Mouse (Mus musculus) Patski (cell line): ENCODE data around the gene Mrpl43. TPM values are rescaled to one million over a fixed set of nuclear protein-coding genes. Genes with fewer than 3 reads are reported as not detected.

Experiments used
- ATAC-seq: fragments of 100-300 bp; one replicate; pipeline ENCODE4 v1.8.0; 2021
- CTCF ChIA-PET: fragments of 350-600 bp; sonication (Branson Sonifier 250); formaldehyde crosslinking; loops from one replicate; lab custom pipeline; 2022; ENCODE audit warnings: inconsistent platforms; lab: Charles Lee
- POLR2A ChIA-PET: fragments of 350-600 bp; sonication (Branson Sonifier 250); formaldehyde crosslinking; loops from one replicate; lab custom pipeline; 2022; ENCODE audit warnings: antibody characterized with exemption, inconsistent platforms; lab: Charles Lee
- DNase-seq: peaks from one replicate; pipeline ENCODE4 v3.0.0-alpha.2; 2011; ENCODE audit warnings: low read depth, low spot score
- H3K27me3 ChIP-seq: fragments of 371-371 bp; one replicate; pipeline ENCODE4 v1.5.1; 2021
- CTCF ChIP-seq: fragments of 100-300 bp; IDR thresholded peaks from one replicate; pipeline ENCODE4 v1.5.1; 2021
- in situ Hi-C: fragments of 300-500 bp; cut with MboI; formaldehyde crosslinking; loops from 3 replicates; pipeline ENCODE4 v1.11.1; 2018; ENCODE audit warnings: low pct_unique_long_range_greater_than_20kb, mixed read lengths
- polyA plus RNA-seq: library from polyadenylated mRNA; unstranded; gene quantifications from one replicate; pipeline ENCODE4 v1.2.3, GENCODE M21; 2021

Mrpl43 gene
- polyA plus RNA-seq, 1 experiment from 2014 or later = 68.3 TPM

GRCm38 (mm10) chr19:45030111-45030510 lies 23.9 kb upstream of the Mrpl43 start:
- TF ChIP-seq CTCF = no peak
- in situ Hi-C loops = loop anchor here (10.0 kb wide), 1 partner anchor 445 kb away; no protein-coding TSS in a partner anchor
- DNase-seq = no peak
- POLR2A ChIA-PET = interaction anchor here (1.4 to 2.9 kb wide), 3 partner anchors 9 to 20 kb away, joined by 3 to 31 read pairs (median 9); partner anchors contain the start of gene Lzts2
- no peaks in the 10 kb centered on the region for H3K27me3 ChIP-seq
- no peak for ATAC-seq
- CTCF ChIA-PET = interaction anchor here (1.0 to 6.9 kb wide), 10 partner anchors 8 to 49 kb away, joined by 3 to 188 read pairs (median 12); partner anchors contain the start of genes Kazald1, Lzts2, Mrpl43 and Pdzd7

GRCm38 (mm10) chr19:45029571-45029970 lies 23.3 kb upstream of the Mrpl43 start:
- in situ Hi-C loops = no loop called here

GRCm38 (mm10) chr19:45028746-45029145 lies 22.5 kb upstream of the Mrpl43 start:
- no peak for TF ChIP-seq CTCF
- in situ Hi-C loops = no loop called here
- no peak for ATAC-seq

More at GRCm38 (mm10) chr19:45029571-45029970, 23.3 kb upstream of the Mrpl43 start:
- ChIA-PET CTCF (interaction anchor here (1.0 to 6.9 kb wide), 7 partner anchors 9 to 49 kb away, joined by 5 to 188 read pairs (median 13); partner anchors contain the start of genes Kazald1, Lzts2, Mrpl43 and Pdzd7), POLR2A (interaction anchor here (1.4 to 2.9 kb wide), 3 partner anchors 8 to 20 kb away, joined by 3 to 31 read pairs (median 9); partner anchors contain the start of gene Lzts2)
- DNase-seq (no peak), ATAC-seq (no peak)
- H3K27me3 ChIP-seq = no peaks in the 10 kb centered on the region
- TF ChIP-seq CTCF = no peak

GRCm38 (mm10) chr19:45027848-45028247 lies 21.6 kb upstream of the Mrpl43 start:
- no peaks in the 10 kb centered on the region for H3K27me3 ChIP-seq
- DNase-seq (no peak), ATAC-seq (no peak)
- TF ChIP-seq CTCF = no peak
- ChIA-PET POLR2A (interaction anchor here (1.0 to 2.3 kb wide), 3 partner anchors 10 to 18 kb away, joined by 4 to 11 read pairs (median 6); partner anchors contain the start of gene Lzts2), CTCF (interaction anchor here (6.9 kb wide), 1 partner anchor 16 kb away, joined by 188 read pairs; the partner anchor contains the start of genes Lzts2, Mrpl43 and Twnk)
- in situ Hi-C loops = no loop called here

More at GRCm38 (mm10) chr19:45028746-45029145, 22.5 kb upstream of the Mrpl43 start:
- DNase-seq = no peak
- POLR2A ChIA-PET = interaction anchor here (1.0 to 2.4 kb wide), 4 partner anchors 8 to 15 kb away, joined by 4 to 11 read pairs (median 8); partner anchors contain the start of gene Lzts2
- CTCF ChIA-PET = interaction anchor here (6.9 kb wide), 1 partner anchor 17 kb away, joined by 188 read pairs; the partner anchor contains the start of genes Lzts2, Mrpl43 and Twnk
- H3K27me3 ChIP-seq = no peaks in the 10 kb centered on the region

- in situ Hi-C loops = no loop called here
- DNase-seq (no peak), ATAC-seq (no peak)
- ChIA-PET CTCF (interaction anchor here (1.0 to 6.9 kb wide), 2 partner anchors 15 to 29 kb away, joined by 3 to 188 read pairs; partner anchors contain the start of genes Lzts2, Mrpl43 and Twnk), POLR2A (interaction anchor here (0.5 to 2.3 kb wide), 4 partner anchors 9 to 269 kb away, joined by 4 to 11 read pairs (median 6); partner anchors contain the start of gene Lzts2)
- H3K27me3 ChIP-seq = no peaks in the 10 kb centered on the region
- no peak for TF ChIP-seq CTCF
Observed at GRCm38 (mm10) chr19:45026958-45027670, 20.9 kb upstream of the Mrpl43 start.

- in situ Hi-C loops = no loop called here
- ChIA-PET POLR2A (interaction anchor here (0.6 to 1.0 kb wide), 2 partner anchors 9 to 11 kb away, joined by 3 read pairs; partner anchors contain the start of gene Lzts2), CTCF (interaction anchor here (6.9 kb wide), 1 partner anchor 14 kb away, joined by 188 read pairs; the partner anchor contains the start of genes Lzts2, Mrpl43 and Twnk)
- ATAC-seq (no peak), DNase-seq (no peak)
- TF ChIP-seq CTCF = no peak
- H3K27me3 ChIP-seq = no peaks in the 10 kb centered on the region
Observed at GRCm38 (mm10) chr19:45025937-45026568, 19.8 kb upstream of the Mrpl43 start.

GRCm38 (mm10) chr19:45024775-45025174 lies 18.5 kb upstream of the Mrpl43 start:
- in situ Hi-C loops = no loop called here
- no peaks in the 10 kb centered on the region for H3K27me3 ChIP-seq
- ATAC-seq (no peak), DNase-seq (no peak)
- no peak for TF ChIP-seq CTCF
- CTCF ChIA-PET = interaction anchor here (2.1 kb wide), 1 partner anchor 12 kb away, joined by 8 read pairs; no protein-coding TSS in a partner anchor
- POLR2A ChIA-PET = interaction anchor here (0.6 to 1.1 kb wide), 2 partner anchors 10 to 22 kb away, joined by 3 read pairs; no protein-coding TSS in a partner anchor

- in situ Hi-C loops = no loop called here
- no peak for TF ChIP-seq CTCF
- no peaks in the 10 kb centered on the region for H3K27me3 ChIP-seq
- DNase-seq = no peak
- CTCF ChIA-PET = interaction anchor here (1.4 to 2.1 kb wide), 2 partner anchors 9 to 11 kb away, joined by 3 to 8 read pairs; no protein-coding TSS in a partner anchor
- no peak for ATAC-seq
- POLR2A ChIA-PET = interaction anchor here (1.1 kb wide), 1 partner anchor 23 kb away, joined by 3 read pairs; no protein-coding TSS in a partner anchor
Observed at GRCm38 (mm10) chr19:45023993-45024392, 17.8 kb upstream of the Mrpl43 start.

- in situ Hi-C loops = no loop called here
- DNase-seq (no peak), ATAC-seq (no peak)
- TF ChIP-seq CTCF = no peak
- no peaks in the 10 kb centered on the region for H3K27me3 ChIP-seq
- POLR2A ChIA-PET = interaction anchor here (2.1 kb wide), 1 partner anchor 9 kb away, joined by 9 read pairs; no protein-coding TSS in a partner anchor
- CTCF ChIA-PET = interaction anchor here (2.6 kb wide), 1 partner anchor 9 kb away, joined by 20 read pairs; no protein-coding TSS in a partner anchor
Observed at GRCm38 (mm10) chr19:45021362-45021761, 15.1 kb upstream of the Mrpl43 start.
